In the genomic region with DNA sequence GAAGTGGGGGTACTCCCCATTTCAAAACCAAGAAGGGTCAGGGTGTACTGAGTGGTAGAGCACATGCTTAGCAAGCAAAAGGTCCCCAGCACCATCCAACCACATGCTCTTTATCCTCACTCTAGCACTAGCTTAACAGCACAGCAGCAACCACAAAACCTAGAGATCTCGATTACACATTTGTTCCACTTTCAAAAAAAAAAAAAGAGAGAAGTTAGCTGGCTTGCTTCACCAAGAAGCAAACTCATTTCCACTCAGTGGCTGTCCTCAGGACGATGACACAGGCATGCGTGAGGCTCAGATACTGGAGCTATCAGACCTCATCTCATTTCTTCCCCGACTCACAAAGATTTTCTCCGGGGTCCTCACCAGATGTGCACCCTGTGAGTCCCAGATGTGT, we compare ENCODE assay signal across 18 mouse cellular contexts. TPM values are rescaled to one million over a fixed set of nuclear protein-coding genes. Genes with fewer than 3 reads are reported as not detected.
DNase-seq lines count a peak whose midpoint lies in the region; ATAC-seq and TF ChIP-seq lines count a peak whose summit lies in the region.
"Had no signal": no experiment of that assay in that cellular context is flagged by ENCODE, and none has a peak within 500 bp of the region (broad histone marks: within the 10 kb centered on the region; RNA-seq: fewer than 3 reads in every experiment).

No protein-coding gene starts in this region.

- WGBS in hindbrain, embryonic 12.5 days, result 86% methylated on average over 5 of the region's 5 CpGs

- H3K36me3 ChIP-seq in G1E (replicated peaks), result no peaks in the 10 kb centered on the region
- no peaks in the 10 kb centered on the region for H3K36me3 ChIP-seq in hindbrain, embryonic 12.5 days
- H3K36me3 ChIP-seq: embryonic facial prominence, embryonic 12.5 days; heart, embryonic 10.5 days; neural tube, embryonic 12.5 days had no signal

- TF ChIP-seq CTCF in G1E (IDR thresholded peaks at IDR 0.05; ENCODE audit: low read depth, low read length), result no peak

- H3K27me3 ChIP-seq in G1E (ENCODE audit: insufficient read depth, low read length), result peaks cover 29% of the 10 kb centered on the region
- no peaks in the 10 kb centered on the region for H3K27me3 ChIP-seq in hindbrain, embryonic 12.5 days
- H3K27me3 ChIP-seq: embryonic facial prominence, embryonic 12.5 days; neural tube, embryonic 12.5 days had no signal

- H3K4me1 ChIP-seq in G1E (ENCODE audit: insufficient read depth, low read depth, low read length), result peaks cover 42% of the 10 kb centered on the region
- H3K4me1 ChIP-seq in hindbrain, embryonic 12.5 days, result no peaks in the 10 kb centered on the region
- H3K4me1 ChIP-seq: embryonic facial prominence, embryonic 12.5 days; neural tube, embryonic 12.5 days had no signal

- no peaks in the 10 kb centered on the region for H3K9me3 ChIP-seq in G1E (replicated peaks)
- H3K9me3 ChIP-seq in hindbrain, embryonic 12.5 days (replicated peaks), result no peaks in the 10 kb centered on the region
- H3K9me3 ChIP-seq: embryonic facial prominence, embryonic 12.5 days; heart, embryonic 10.5 days; neural tube, embryonic 12.5 days had no signal

- no peak overlapping the region for H3K9ac ChIP-seq in hindbrain, embryonic 12.5 days
- H3K9ac ChIP-seq: embryonic facial prominence, embryonic 12.5 days; neural tube, embryonic 12.5 days had no signal

- ATAC-seq in G1E (ENCODE audit: extremely low read depth, insufficient number of reproducible peaks, low FRiP score, poor library complexity, severe bottlenecking), result peak; percentile 80
- ATAC-seq in hematopoietic stem cell, adult 5-6 weeks (replicated peaks in 1 of 2; ENCODE audit: insufficient read depth in 1 of 2, low FRiP score in 2 of 2, low TSS enrichment in 1 of 2, low read depth in 1 of 2, poor library complexity in 2 of 2, severe bottlenecking in 2 of 2), result peak; percentile 83 to 84
- no peak for ATAC-seq in hindbrain, embryonic 12.5 days (ENCODE audit: low FRiP score)
- no peak for ATAC-seq in erythroid progenitor cell, adult 5-6 weeks (replicated peaks; ENCODE audit: low FRiP score, poor library complexity, severe bottlenecking)
- ATAC-seq: Patski had no signal

- peak; percentile 55 to 59 for DNase-seq in spleen, postnatal 36 days (ENCODE audit: low spot score in 2 of 2)
- no peak for DNase-seq in spleen, postnatal 14 days (ENCODE audit: low spot score in 2 of 2)
- peak; percentile 39 for DNase-seq in G1E (ENCODE audit: low spot score)
- peak; percentile 41 to 51 for DNase-seq in natural killer cell, adult 2 months (ENCODE audit: low spot score in 2 of 2)
- no peak for DNase-seq in cerebellum, adult 9-11 months
- DNase-seq: cerebellum, adult 11 months; cerebellum, postnatal 36 days; gastrocnemius, postnatal 25 days; heart, postnatal 14 days; lung, postnatal 14 days; midbrain, embryonic 14.5 days had no signal

- no peak overlapping the region for H3K27ac ChIP-seq in hindbrain, embryonic 12.5 days
- H3K27ac ChIP-seq: embryonic facial prominence, embryonic 12.5 days; heart, embryonic 10.5 days; neural tube, embryonic 12.5 days had no signal

- H3K4me2 ChIP-seq in hindbrain, embryonic 12.5 days (replicated peaks), result no peak overlapping the region
- H3K4me2 ChIP-seq: embryonic facial prominence, embryonic 12.5 days; neural tube, embryonic 12.5 days had no signal

- H3K4me3 ChIP-seq in G1E (ENCODE audit: low read depth, low read length), result no peak overlapping the region
- H3K4me3 ChIP-seq in hindbrain, embryonic 12.5 days, result no peak overlapping the region
- H3K4me3 ChIP-seq: embryonic facial prominence, embryonic 12.5 days; heart, embryonic 10.5 days; neural tube, embryonic 12.5 days had no signal

RNA-seq across cellular contexts. Expression of gene Tmem154, which starts 12.9 kb away (rescaled TPM):
- total RNA-seq in G1E (2014; fragmentation: Nextera tagmentation) (0.63 TPM in 1 of 2 replicates, not detected in the other), G1E (2017) (0.16 and 0.17 TPM in 2 replicates)
- 0.03 and 0.09 TPM in 2 replicates for polyA plus RNA-seq in G1E (2012)
- 8.0 and 18.7 TPM in 2 replicates for total RNA-seq in hematopoietic stem cell, adult 5-6 weeks (2017)
- polyA plus RNA-seq in hindbrain, embryonic 12.5 days (2016; fragmentation: Nextera tagmentation; extraction: Ambion mirVana), result 0.44 and 1.1 TPM in 2 replicates
- total RNA-seq in erythroid progenitor cell, adult 5-6 weeks (2015; ENCODE audit: low replicate concordance), result 9.2 and 13.7 TPM in 2 replicates
- total RNA-seq in erythroid progenitor cell, adult 5-6 weeks (2017; ENCODE audit: low replicate concordance), result 2.3 and 4.4 TPM in 2 replicates

Comparison
In these comparisons a context has a peak if more than half of its experiments do, and no peak if none do; other contexts are left out.
1. DNase-seq: peak in spleen, postnatal 36 days (2 of 2), G1E (single experiment) and natural killer cell, adult 2 months (2 of 2); none in spleen, postnatal 14 days (0 of 2) and cerebellum, adult 9-11 months (single experiment).
2. ATAC-seq: peak in G1E (single experiment) and hematopoietic stem cell, adult 5-6 weeks (2 of 2); none in hindbrain, embryonic 12.5 days (single experiment) and erythroid progenitor cell, adult 5-6 weeks (single experiment).